Mouse (Mus musculus) spleen, postnatal 0 days (tissue): Measurements from ENCODE around the gene Nfia. TPM values are rescaled to one million over a fixed set of nuclear protein-coding genes. Genes with fewer than 3 reads are reported as not detected.

ENCODE experiments used
- polyA plus RNA-seq: library from polyadenylated mRNA; unstranded; fragments of >200 nt; fragmentation: Nextera tagmentation; extraction: Ambion mirVana; gene quantifications from 2 replicates; pipeline ENCODE4 v1.2.1, GENCODE M21; 2015

The Nfia gene
- 31.3 and 38.4 TPM in 2 replicates for polyA plus RNA-seq

GRCm38 (mm10) chr4:97772641-97773040 lies at the start of gene Nfia:
Nfia (plus strand) TSS chr4:97772734.

GRCm38 (mm10) chr4:97777706-97778176 lies 5.2 kb downstream of the Nfia start, which contains the start of gene E130114P18Rik:
E130114P18Rik (minus strand) TSS chr4:97778078.

Other genes starting within 250 kb of the Nfia start
- gene E130114P18Rik, start 5.3 kb downstream of the Nfia start, polyA plus RNA-seq = 0.36 TPM in 1 of 2 replicates, not detected in the other